ENCODE assay signal across 11 mouse cellular contexts in genomic region chr4:129410532-129410931, GRCm38 (mm10). TPM values are rescaled to one million over a fixed set of nuclear protein-coding genes. Genes with fewer than 3 reads are reported as not detected.
"Had no signal": no experiment of that assay in that cellular context is flagged by ENCODE, and none has a peak within 500 bp of the region (broad histone marks: within the 10 kb centered on the region; RNA-seq: fewer than 3 reads in every experiment).

No protein-coding gene starts in this region.

RNA-seq across cellular contexts. Expression of gene Zbtb8b, which starts 30.1 kb away (rescaled TPM):
- total RNA-seq: common myeloid progenitor, adult 5-6 weeks; gastrocnemius, adult 18-20 months; gastrocnemius, adult 2 months; gastrocnemius, adult 8-10 months; gastrocnemius, postnatal 10 days; gastrocnemius, postnatal 14 days; gastrocnemius, postnatal 25 days; gastrocnemius, postnatal 36 days; gastrocnemius, postnatal 4 days; granulocyte monocyte progenitor cell, adult 5-6 weeks had no signal
- polyA plus RNA-seq: erythroblast, embryonic 14.5 days had no signal
